Mouse (Mus musculus): ENCODE measurements at regions not wholly inside any gene's neighbourhood (a gene's known extent, or its start where the extent isn't known, plus 50 kb on each side); places are given as distances from the start of the nearest gene placed in this dataset.

- H3K9me3 ChIP-seq (ENCODE audit: control insufficient read depth, insufficient read depth, low read depth, low read length): no peaks in the 10 kb centered on the region
- H3K9ac ChIP-seq (ENCODE audit: insufficient read depth, low read depth, low read length, poor library complexity, severe bottlenecking): no peak overlapping the region
- H3K27ac ChIP-seq (ENCODE audit: insufficient read depth, low read depth, low read length, poor library complexity, severe bottlenecking): no peak overlapping the region
- no peaks in the 10 kb centered on the region for H3K4me1 ChIP-seq (ENCODE audit: control insufficient read depth in 2 of 2, insufficient read depth in 2 of 2, low read length in 2 of 2, poor library complexity in 1 of 2)
- in situ Hi-C loops (cut with MboI; ENCODE audit: low sequenced_read_pairs in 2 of 2, unreplicated experiment in 2 of 2): no loop called here
- DNase-seq (ENCODE audit: low read depth, low spot score): no peak
- TF ChIP-seq CHD2 (IDR thresholded peaks at IDR 0.05; ENCODE audit: low read depth, low read length) (no peak), MAFK (IDR thresholded peaks at IDR 0.05; ENCODE audit: insufficient read depth, low read depth, low read length) (no peak), HCFC1 (IDR thresholded peaks at IDR 0.05; ENCODE audit: borderline replicate concordance, insufficient read depth, low read length) (no peak), ZNF384 (IDR thresholded peaks at IDR 0.05; ENCODE audit: low read depth, low read length) (no peak), ZC3H11A (IDR thresholded peaks at IDR 0.05; ENCODE audit: borderline replicate concordance, low read depth, low read length) (no peak)
- H3K4me3 ChIP-seq (ENCODE audit: insufficient read depth in 1 of 2, low read depth in 1 of 2, low read length in 2 of 2, poor library complexity in 1 of 2, severe bottlenecking in 1 of 2): no peak overlapping the region
- no peaks in the 10 kb centered on the region for H3K36me3 ChIP-seq (ENCODE audit: control insufficient read depth, insufficient read depth, low read length, poor library complexity, severe bottlenecking)
Measured at GRCm38 (mm10) chr3:50976818-50977217, 247.4 kb upstream of the Noct start.

- DNase-seq (ENCODE audit: low read depth, low spot score): no peak
- TF ChIP-seq HCFC1 (IDR thresholded peaks at IDR 0.05; ENCODE audit: borderline replicate concordance, insufficient read depth, low read length): no peak
- no peak for TF ChIP-seq ZNF384 (IDR thresholded peaks at IDR 0.05; ENCODE audit: low read depth, low read length)
- no peak for TF ChIP-seq ZC3H11A (IDR thresholded peaks at IDR 0.05; ENCODE audit: borderline replicate concordance, low read depth, low read length)
- TF ChIP-seq MAFK (IDR thresholded peaks at IDR 0.05; ENCODE audit: insufficient read depth, low read depth, low read length): no peak
- TF ChIP-seq CHD2 (IDR thresholded peaks at IDR 0.05; ENCODE audit: low read depth, low read length): no peak
Measured at GRCm38 (mm10) chr3:50978636-50979035, 245.6 kb upstream of the Noct start.

GRCm38 (mm10) chr3:50979592-50979991, 244.7 kb upstream of the Noct start:
- in situ Hi-C loops (cut with MboI; ENCODE audit: low sequenced_read_pairs in 2 of 2, unreplicated experiment in 2 of 2): no loop called here
- TF ChIP-seq ZC3H11A (IDR thresholded peaks at IDR 0.05; ENCODE audit: borderline replicate concordance, low read depth, low read length) (no peak), ZNF384 (IDR thresholded peaks at IDR 0.05; ENCODE audit: low read depth, low read length) (no peak), HCFC1 (IDR thresholded peaks at IDR 0.05; ENCODE audit: borderline replicate concordance, insufficient read depth, low read length) (no peak), MAFK (IDR thresholded peaks at IDR 0.05; ENCODE audit: insufficient read depth, low read depth, low read length) (no peak), CHD2 (IDR thresholded peaks at IDR 0.05; ENCODE audit: low read depth, low read length) (no peak)
- no peak for DNase-seq (ENCODE audit: low read depth, low spot score)
- Histone ChIP-seq H3K36me3 (ENCODE audit: control insufficient read depth, insufficient read depth, low read length, poor library complexity, severe bottlenecking) (no peaks in the 10 kb centered on the region), H3K9ac (ENCODE audit: insufficient read depth, low read depth, low read length, poor library complexity, severe bottlenecking) (no peak overlapping the region), H3K9me3 (ENCODE audit: control insufficient read depth, insufficient read depth, low read depth, low read length) (no peaks in the 10 kb centered on the region), H3K4me1 (ENCODE audit: control insufficient read depth in 2 of 2, insufficient read depth in 2 of 2, low read length in 2 of 2, poor library complexity in 1 of 2) (no peaks in the 10 kb centered on the region), H3K4me3 (ENCODE audit: insufficient read depth in 1 of 2, low read depth in 1 of 2, low read length in 2 of 2, poor library complexity in 1 of 2, severe bottlenecking in 1 of 2) (no peak overlapping the region), H3K27ac (ENCODE audit: insufficient read depth, low read depth, low read length, poor library complexity, severe bottlenecking) (no peak overlapping the region)

More at GRCm38 (mm10) chr3:50978636-50979035, 245.6 kb upstream of the Noct start:
- in situ Hi-C loops (cut with MboI; ENCODE audit: low sequenced_read_pairs in 2 of 2, unreplicated experiment in 2 of 2): no loop called here
- no peak overlapping the region for H3K27ac ChIP-seq (ENCODE audit: insufficient read depth, low read depth, low read length, poor library complexity, severe bottlenecking)
- H3K36me3 ChIP-seq (ENCODE audit: control insufficient read depth, insufficient read depth, low read length, poor library complexity, severe bottlenecking): no peaks in the 10 kb centered on the region
- H3K4me3 ChIP-seq (ENCODE audit: insufficient read depth in 1 of 2, low read depth in 1 of 2, low read length in 2 of 2, poor library complexity in 1 of 2, severe bottlenecking in 1 of 2): no peak overlapping the region
- no peaks in the 10 kb centered on the region for H3K4me1 ChIP-seq (ENCODE audit: control insufficient read depth in 2 of 2, insufficient read depth in 2 of 2, low read length in 2 of 2, poor library complexity in 1 of 2)
- H3K9me3 ChIP-seq (ENCODE audit: control insufficient read depth, insufficient read depth, low read depth, low read length): no peaks in the 10 kb centered on the region
- H3K9ac ChIP-seq (ENCODE audit: insufficient read depth, low read depth, low read length, poor library complexity, severe bottlenecking): no peak overlapping the region

- Histone ChIP-seq H3K9ac (ENCODE audit: insufficient read depth, low read depth, low read length, poor library complexity, severe bottlenecking) (no peak overlapping the region), H3K27ac (ENCODE audit: insufficient read depth, low read depth, low read length, poor library complexity, severe bottlenecking) (no peak overlapping the region), H3K4me1 (ENCODE audit: control insufficient read depth in 2 of 2, insufficient read depth in 2 of 2, low read length in 2 of 2, poor library complexity in 1 of 2) (no peaks in the 10 kb centered on the region), H3K36me3 (ENCODE audit: control insufficient read depth, insufficient read depth, low read length, poor library complexity, severe bottlenecking) (no peaks in the 10 kb centered on the region), H3K9me3 (ENCODE audit: control insufficient read depth, insufficient read depth, low read depth, low read length) (no peaks in the 10 kb centered on the region), H3K4me3 (ENCODE audit: insufficient read depth in 1 of 2, low read depth in 1 of 2, low read length in 2 of 2, poor library complexity in 1 of 2, severe bottlenecking in 1 of 2) (no peak overlapping the region)
- no peak for DNase-seq (ENCODE audit: low read depth, low spot score)
- in situ Hi-C loops (cut with MboI; ENCODE audit: low sequenced_read_pairs in 2 of 2, unreplicated experiment in 2 of 2): no loop called here
- no peak for TF ChIP-seq HCFC1 (IDR thresholded peaks at IDR 0.05; ENCODE audit: borderline replicate concordance, insufficient read depth, low read length)
- TF ChIP-seq CHD2 (IDR thresholded peaks at IDR 0.05; ENCODE audit: low read depth, low read length): no peak
- TF ChIP-seq MAFK (IDR thresholded peaks at IDR 0.05; ENCODE audit: insufficient read depth, low read depth, low read length): no peak
- no peak for TF ChIP-seq ZNF384 (IDR thresholded peaks at IDR 0.05; ENCODE audit: low read depth, low read length)
- TF ChIP-seq ZC3H11A (IDR thresholded peaks at IDR 0.05; ENCODE audit: borderline replicate concordance, low read depth, low read length): no peak
Measured at GRCm38 (mm10) chr3:50981751-50982150, 242.5 kb upstream of the Noct start.

DNA sequence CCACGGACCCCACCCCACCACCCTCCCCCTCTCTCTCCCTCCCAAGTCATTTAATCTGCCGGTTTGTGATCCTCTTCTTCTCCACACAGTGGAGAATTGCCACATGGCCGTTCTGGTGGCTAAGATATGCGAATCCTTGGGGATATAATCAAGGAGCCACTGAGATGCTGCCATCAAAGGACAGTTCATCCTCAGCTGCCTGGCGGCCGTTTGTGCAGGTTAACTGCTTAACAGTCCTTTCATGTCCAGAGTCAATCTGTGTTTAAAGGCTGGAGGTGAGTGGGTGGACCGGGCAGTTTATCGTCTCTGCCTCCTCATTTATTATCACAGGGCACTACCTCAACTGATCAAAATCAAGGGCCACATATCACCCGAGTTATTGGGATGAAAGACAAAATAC, 241.6 kb upstream of the Noct start:
- TF ChIP-seq CHD2 (IDR thresholded peaks at IDR 0.05; ENCODE audit: low read depth, low read length): no peak
- TF ChIP-seq ZNF384 (IDR thresholded peaks at IDR 0.05; ENCODE audit: low read depth, low read length): no peak
- no peak for TF ChIP-seq MAFK (IDR thresholded peaks at IDR 0.05; ENCODE audit: insufficient read depth, low read depth, low read length)
- TF ChIP-seq HCFC1 (IDR thresholded peaks at IDR 0.05; ENCODE audit: borderline replicate concordance, insufficient read depth, low read length): no peak
- TF ChIP-seq ZC3H11A (IDR thresholded peaks at IDR 0.05; ENCODE audit: borderline replicate concordance, low read depth, low read length): no peak
- H3K27ac ChIP-seq (ENCODE audit: insufficient read depth, low read depth, low read length, poor library complexity, severe bottlenecking): no peak overlapping the region

More for the DNA sequence above, 241.6 kb upstream of the Noct start:
- Histone ChIP-seq H3K4me3 (ENCODE audit: insufficient read depth in 1 of 2, low read depth in 1 of 2, low read length in 2 of 2, poor library complexity in 1 of 2, severe bottlenecking in 1 of 2) (no peak overlapping the region), H3K9me3 (ENCODE audit: control insufficient read depth, insufficient read depth, low read depth, low read length) (no peaks in the 10 kb centered on the region), H3K9ac (ENCODE audit: insufficient read depth, low read depth, low read length, poor library complexity, severe bottlenecking) (no peak overlapping the region), H3K36me3 (ENCODE audit: control insufficient read depth, insufficient read depth, low read length, poor library complexity, severe bottlenecking) (no peaks in the 10 kb centered on the region), H3K4me1 (ENCODE audit: control insufficient read depth in 2 of 2, insufficient read depth in 2 of 2, low read length in 2 of 2, poor library complexity in 1 of 2) (no peaks in the 10 kb centered on the region)
- DNase-seq (ENCODE audit: low read depth, low spot score): no peak
- in situ Hi-C loops (cut with MboI; ENCODE audit: low sequenced_read_pairs in 2 of 2, unreplicated experiment in 2 of 2): no loop called here

Data from ES-E14 (cell line).